Mouse (Mus musculus) liver, embryonic 16.5 days (tissue): ENCODE results near the gene Tra2b. TPM values are rescaled to one million over a fixed set of nuclear protein-coding genes. Genes with fewer than 3 reads are reported as not detected.
"Not testable (repeated sequence)": the region's sequence is repeated elsewhere in the genome, so short reads cannot be mapped to it uniquely, and the experiment has no call there.

Experiments used
- ATAC-seq: fragments of 200-750 bp; cut with Nextera tagmentation; 2 replicates; pipeline ENCODE4 v1.8.0; 2017; ENCODE audit warnings: low read depth, mild to moderate bottlenecking, moderate number of reproducible peaks, moderate library complexity
- H3K27ac ChIP-seq: fragments of 300-500 bp; sonication (generic); 2 replicates; pipeline ENCODE4 v1.5.1; 2014; ENCODE audit warnings: mild to moderate bottlenecking, low read length
- H3K27me3 ChIP-seq: fragments of 300-500 bp; sonication (generic); 2 replicates; pipeline ENCODE4 v1.6.1; 2014; ENCODE audit warnings: low read depth, low read length, mixed read lengths; ENCODE audit not compliant: control insufficient read depth, insufficient read depth
- H3K36me3 ChIP-seq: fragments of 300-500 bp; sonication (generic); 2 replicates; pipeline ENCODE4 v1.6.1; 2014; ENCODE audit warnings: mild to moderate bottlenecking; ENCODE audit not compliant: control insufficient read depth, insufficient read depth
- H3K4me1 ChIP-seq: fragments of 300-500 bp; sonication (generic); 2 replicates; pipeline ENCODE4 v1.6.1; 2014; ENCODE audit warnings: low read depth, low read length, mixed read lengths; ENCODE audit not compliant: control insufficient read depth
- H3K4me2 ChIP-seq: fragments of 300-500 bp; sonication (generic); 2 replicates; pipeline ENCODE4 v1.6.1; 2014; ENCODE audit warnings: low read depth, low read length, mixed read lengths
- H3K4me3 ChIP-seq: fragments of 300-500 bp; sonication (generic); 2 replicates; pipeline ENCODE4 v1.5.1; 2014; ENCODE audit warnings: low read depth, mild to moderate bottlenecking, low read length
- H3K9ac ChIP-seq: fragments of 300-500 bp; sonication (generic); 2 replicates; pipeline ENCODE4 v1.6.1; 2014; ENCODE audit warnings: low read depth, low read length
- H3K9me3 ChIP-seq: fragments of 300-500 bp; sonication (generic); replicated peaks from 2 replicates; pipeline ENCODE4 v1.6.1; 2016; ENCODE audit warnings: low read length; ENCODE audit not compliant: control insufficient read depth
- WGBS: fragments of 180-500 bp; shearing (Covaris S2); extraction: QIAGEN DNeasy Blood & Tissue Kit; methylation state at CpG from one replicate; pipeline ENCODE4 v1.1.7; 2014; ENCODE audit not compliant: insufficient replicate concordance; 5-methylcytosine and 5-hydroxymethylcytosine counted together
- polyA plus RNA-seq: library from polyadenylated mRNA; unstranded; fragments of >200 nt; fragmentation: Nextera tagmentation; extraction: Ambion mirVana; gene quantifications from 2 replicates; pipeline ENCODE4 v1.2.1, GENCODE M21; 2015

Tra2b gene
- polyA plus RNA-seq: 126 and 138 TPM in 2 replicates

- H3K4me1 ChIP-seq: peaks cover 19% of the 10 kb centered on the region
- peak; percentile 97 for ATAC-seq
- peak within 1 kb of the TSS; percentile 89 for H3K4me3 ChIP-seq
- no peaks in the 10 kb centered on the region for H3K27me3 ChIP-seq
- WGBS: 0% methylated on average over 38 of the region's 38 CpGs
- H3K27ac ChIP-seq: peak within 1 kb of the TSS; percentile 90
- peak within 1 kb of the TSS; percentile 73 for H3K4me2 ChIP-seq
- no peaks in the 10 kb centered on the region; the same call in 1 of the 2 replicates for H3K36me3 ChIP-seq
- peak within 1 kb of the TSS; percentile 88 for H3K9ac ChIP-seq
- H3K9me3 ChIP-seq: no peaks in the 10 kb centered on the region
Observed at GRCm38 (mm10) chr16:22265849-22266376, at the start of gene Tra2b. TSS of gene Tra2b (minus strand) at chr16:22266005.

GRCm38 (mm10) chr16:22310649-22311048 lies 44.8 kb upstream of the Tra2b start:
- H3K4me1 ChIP-seq: no peaks in the 10 kb centered on the region
- H3K4me3 ChIP-seq: no peak overlapping the region
- no peak overlapping the region for H3K4me2 ChIP-seq
- H3K9ac ChIP-seq: no peak overlapping the region
- 15% methylated on average over 1 of the region's 1 CpGs for WGBS
- no peaks in the 10 kb centered on the region for H3K36me3 ChIP-seq
- no peak for ATAC-seq
- no peaks in the 10 kb centered on the region for H3K27me3 ChIP-seq
- H3K27ac ChIP-seq: no peak overlapping the region
- H3K9me3 ChIP-seq: no peaks in the 10 kb centered on the region

GRCm38 (mm10) chr16:22302606-22303005 lies 36.8 kb upstream of the Tra2b start:
- H3K27me3 ChIP-seq: no peaks in the 10 kb centered on the region; the same call in 1 of the 2 replicates
- ATAC-seq: no peak

GRCm38 (mm10) chr16:22301378-22301777 lies 35.6 kb upstream of the Tra2b start:
- 52% methylated on average over 3 of the region's 3 CpGs for WGBS
- Histone ChIP-seq H3K9ac (no peak overlapping the region), H3K9me3 (no peaks in the 10 kb centered on the region), H3K4me3 (no peak overlapping the region), H3K4me1 (no peaks in the 10 kb centered on the region), H3K4me2 (no peak overlapping the region), H3K27me3 (no peaks in the 10 kb centered on the region; the same call in 1 of the 2 replicates), H3K27ac (no peak overlapping the region), H3K36me3 (no peaks in the 10 kb centered on the region)
- ATAC-seq: no peak

More at GRCm38 (mm10) chr16:22302606-22303005, 36.8 kb upstream of the Tra2b start:
- Histone ChIP-seq H3K4me3 (no peak overlapping the region), H3K27ac (no peak overlapping the region), H3K4me2 (no peak overlapping the region), H3K9me3 (no peaks in the 10 kb centered on the region), H3K9ac (no peak overlapping the region), H3K4me1 (no peaks in the 10 kb centered on the region), H3K36me3 (no peaks in the 10 kb centered on the region)
- 22% methylated on average over 5 of the region's 5 CpGs for WGBS

GRCm38 (mm10) chr16:22296901-22297300 lies 31.1 kb upstream of the Tra2b start:
- 53% methylated on average over 6 of the region's 6 CpGs for WGBS
- ATAC-seq: no peak

GRCm38 (mm10) chr16:22294812-22295211 lies 29.0 kb upstream of the Tra2b start:
- not testable (repeated sequence) for H3K27me3 ChIP-seq, H3K4me3 ChIP-seq, H3K4me1 ChIP-seq, ATAC-seq, H3K9me3 ChIP-seq, H3K27ac ChIP-seq, H3K9ac ChIP-seq, H3K4me2 ChIP-seq, H3K36me3 ChIP-seq
- 84% methylated on average over 14 of the region's 14 CpGs for WGBS

More at GRCm38 (mm10) chr16:22296901-22297300, 31.1 kb upstream of the Tra2b start:
- no peaks in the 10 kb centered on the region for H3K4me1 ChIP-seq
- no peaks in the 10 kb centered on the region; the same call in 1 of the 2 replicates for H3K27me3 ChIP-seq
- no peak overlapping the region for H3K27ac ChIP-seq
- H3K4me3 ChIP-seq: no peak overlapping the region
- no peak overlapping the region for H3K4me2 ChIP-seq
- H3K36me3 ChIP-seq: no peaks in the 10 kb centered on the region
- H3K9ac ChIP-seq: no peak overlapping the region
- no peaks in the 10 kb centered on the region for H3K9me3 ChIP-seq

- no peak for ATAC-seq
Observed at GRCm38 (mm10) chr16:22293600-22293999, 27.8 kb upstream of the Tra2b start.

GRCm38 (mm10) chr16:22292394-22292793 lies 26.6 kb upstream of the Tra2b start:
- ATAC-seq: no peak
- 64% methylated on average over 4 of the region's 4 CpGs for WGBS

More at GRCm38 (mm10) chr16:22293600-22293999, 27.8 kb upstream of the Tra2b start:
- Histone ChIP-seq H3K9ac (no peak overlapping the region), H3K27me3 (no peaks in the 10 kb centered on the region), H3K4me2 (no peak overlapping the region), H3K4me3 (no peak overlapping the region), H3K36me3 (no peaks in the 10 kb centered on the region), H3K27ac (no peak overlapping the region), H3K4me1 (no peaks in the 10 kb centered on the region), H3K9me3 (no peaks in the 10 kb centered on the region; the same call in 1 of the 2 replicates)
- 38% methylated on average over 2 of the region's 2 CpGs for WGBS

GRCm38 (mm10) chr16:22289643-22290042 lies 23.8 kb upstream of the Tra2b start:
- 54% methylated on average over 2 of the region's 2 CpGs for WGBS
- H3K4me2 ChIP-seq: no peak overlapping the region
- no peak overlapping the region for H3K4me3 ChIP-seq

More at GRCm38 (mm10) chr16:22292394-22292793, 26.6 kb upstream of the Tra2b start:
- H3K36me3 ChIP-seq: no peaks in the 10 kb centered on the region
- H3K4me3 ChIP-seq: no peak overlapping the region
- H3K27me3 ChIP-seq: no peaks in the 10 kb centered on the region
- H3K4me1 ChIP-seq: no peaks in the 10 kb centered on the region
- no peak overlapping the region for H3K27ac ChIP-seq
- no peaks in the 10 kb centered on the region; the same call in 1 of the 2 replicates for H3K9me3 ChIP-seq
- H3K4me2 ChIP-seq: no peak overlapping the region
- H3K9ac ChIP-seq: no peak overlapping the region

More at GRCm38 (mm10) chr16:22289643-22290042, 23.8 kb upstream of the Tra2b start:
- Histone ChIP-seq H3K9me3 (no peaks in the 10 kb centered on the region; the same call in 1 of the 2 replicates), H3K27me3 (no peaks in the 10 kb centered on the region), H3K4me1 (no peaks in the 10 kb centered on the region), H3K27ac (no peak overlapping the region), H3K36me3 (no peaks in the 10 kb centered on the region), H3K9ac (no peak overlapping the region)
- ATAC-seq: no peak
